Mouse (Mus musculus) right cerebral cortex, adult 2 months (tissue): ENCODE data around the gene Cmss1.

Experiments used
- DNase-seq, 2 experiments: peaks; one replicate each; pipeline ENCODE4 v3.0.0; 2021 to 2022; ENCODE audit warnings: low spot score in 2 of 2

The Cmss1 gene

GRCm38 (mm10) chr16:57427516-57428285, 179.0 kb downstream of the Cmss1 start:
- DNase-seq: no peak

GRCm38 (mm10) chr16:57426680-57427079, 180.0 kb downstream of the Cmss1 start:
- no peak for DNase-seq

- no peak for DNase-seq
These were observed 183.5 kb downstream of the Cmss1 start for GRCm38 (mm10) chr16:57423001-57423800.

- DNase-seq: no peak
These were observed 184.8 kb downstream of the Cmss1 start for GRCm38 (mm10) chr16:57421680-57422417.

GRCm38 (mm10) chr16:57420773-57421556, 185.7 kb downstream of the Cmss1 start:
- no peak for DNase-seq

GRCm38 (mm10) chr16:57419881-57420280, 186.8 kb downstream of the Cmss1 start:
- DNase-seq: no peak

- DNase-seq: no peak
These were observed 187.3 kb downstream of the Cmss1 start for GRCm38 (mm10) chr16:57419332-57419731.

GRCm38 (mm10) chr16:57417955-57418354, 188.7 kb downstream of the Cmss1 start:
- no peak for DNase-seq

- no peak for DNase-seq
These were observed 189.6 kb downstream of the Cmss1 start for GRCm38 (mm10) chr16:57417017-57417416.

- DNase-seq: no peak
These were observed 190.6 kb downstream of the Cmss1 start for GRCm38 (mm10) chr16:57416049-57416448.

- DNase-seq: peak; percentile 20 to 22
These were observed 193.9 kb downstream of the Cmss1 start for GRCm38 (mm10) chr16:57412766-57413165.

- DNase-seq: no peak
These were observed 202.8 kb downstream of the Cmss1 start for GRCm38 (mm10) chr16:57403825-57404224.

- DNase-seq: no peak
These were observed 203.8 kb downstream of the Cmss1 start for GRCm38 (mm10) chr16:57402910-57403309.

GRCm38 (mm10) chr16:57401702-57402101, 205.0 kb downstream of the Cmss1 start:
- DNase-seq: no peak

- DNase-seq: no peak
These were observed 207.1 kb downstream of the Cmss1 start for GRCm38 (mm10) chr16:57399566-57399965.

GRCm38 (mm10) chr16:57398387-57399214, 208.1 kb downstream of the Cmss1 start:
- peak; percentile 80 to 88 for DNase-seq

GRCm38 (mm10) chr16:57397845-57398244, 208.8 kb downstream of the Cmss1 start:
- DNase-seq: no peak

GRCm38 (mm10) chr16:57396249-57396648, 210.4 kb downstream of the Cmss1 start:
- DNase-seq: no peak

GRCm38 (mm10) chr16:57393161-57393560, 213.5 kb downstream of the Cmss1 start:
- peak in 1 of 2 experiments; percentile 18 for DNase-seq

GRCm38 (mm10) chr16:57392461-57392860, 214.2 kb downstream of the Cmss1 start:
- no peak for DNase-seq
